Comparison of ENCODE assay signal across 10 mouse cellular contexts in the genomic region with DNA sequence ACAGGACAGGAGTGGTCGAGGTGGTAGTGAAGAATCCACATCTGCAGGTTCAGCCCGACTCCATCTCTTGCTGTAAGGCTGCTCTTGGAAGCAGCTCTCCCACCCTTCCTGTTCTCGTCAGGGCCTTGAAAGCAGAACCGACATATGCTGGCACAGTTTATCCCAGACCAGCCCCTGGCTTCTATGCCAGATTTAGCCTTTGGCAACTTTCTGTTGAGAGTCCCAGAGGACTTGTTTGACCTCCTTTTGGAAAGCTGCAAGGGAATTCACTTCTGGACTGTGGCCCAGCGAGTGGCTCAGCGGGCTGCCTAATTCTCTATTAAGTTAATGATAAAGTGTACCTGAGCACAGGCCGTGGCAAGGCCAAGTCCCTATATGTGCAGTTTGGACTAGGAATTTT. TPM values are rescaled to one million over a fixed set of nuclear protein-coding genes. Genes with fewer than 3 reads are reported as not detected.
DNase-seq lines count a peak whose midpoint lies in the region; ATAC-seq and TF ChIP-seq lines count a peak whose summit lies in the region.
"Had no signal": no experiment of that assay in that cellular context is flagged by ENCODE, and none has a peak within 500 bp of the region (broad histone marks: within the 10 kb centered on the region; RNA-seq: fewer than 3 reads in every experiment).

No protein-coding gene starts in this region.

- no peak for ATAC-seq in lung, postnatal 0 days
- no peak for ATAC-seq in granulocyte monocyte progenitor cell, adult 5-6 weeks (replicated peaks; ENCODE audit: poor library complexity, severe bottlenecking)

- no peaks in the 10 kb centered on the region for H3K27me3 ChIP-seq in heart, adult 2 months (ENCODE audit: control insufficient read depth, insufficient read depth, low read length)
- no peaks in the 10 kb centered on the region for H3K27me3 ChIP-seq in heart, embryonic 10.5 days (ENCODE audit: insufficient read depth, poor library complexity, severe bottlenecking)
- H3K27me3 ChIP-seq in lung, postnatal 0 days (replicated peaks; ENCODE audit: insufficient read depth, low read length) = no peaks in the 10 kb centered on the region
- H3K27me3 ChIP-seq in midbrain, embryonic 10.5 days (ENCODE audit: low read depth, poor library complexity, severe bottlenecking) = no peaks in the 10 kb centered on the region
- H3K27me3 ChIP-seq: CH12.LX; liver, embryonic 13.5 days had no signal

- TF ChIP-seq CTCF in heart, adult 2 months (IDR thresholded peaks at IDR 0.05) = no peak
- TF ChIP-seq CTCF in lung, postnatal 0 days (IDR thresholded peaks at IDR 0.05) = no peak

- no peaks in the 10 kb centered on the region for H3K9me3 ChIP-seq in heart, embryonic 10.5 days
- no peaks in the 10 kb centered on the region for H3K9me3 ChIP-seq in lung, postnatal 0 days (ENCODE audit: low read length)
- no peaks in the 10 kb centered on the region for H3K9me3 ChIP-seq in midbrain, embryonic 10.5 days (replicated peaks)
- H3K9me3 ChIP-seq: liver, embryonic 13.5 days had no signal

- no peak for TF ChIP-seq POLR2A in heart, adult 2 months (IDR thresholded peaks at IDR 0.05; ENCODE audit: insufficient read depth, low read depth, low read length)

- H3K79me2 ChIP-seq in heart, adult 2 months (replicated peaks; ENCODE audit: control insufficient read depth, insufficient read depth, low read length) = no peaks in the 10 kb centered on the region

- peak; percentile 59 to 80 for DNase-seq in heart, adult 2 months
- DNase-seq in heart, embryonic 10.5 days (ENCODE audit: low spot score) = no peak
- peak; percentile 14 for DNase-seq in adrenal gland, postnatal 25 days
- DNase-seq in heart, adult 8-10 months (ENCODE audit: low spot score) = peak; percentile 78
- DNase-seq in lung, postnatal 0 days (ENCODE audit: low spot score) = peak; percentile 13
- DNase-seq in midbrain, embryonic 10.5 days (ENCODE audit: low spot score) = no peak
- no peak for DNase-seq in urinary bladder, postnatal 10 days (ENCODE audit: low spot score)
- DNase-seq: liver, embryonic 13.5 days had no signal

- H3K36me3 ChIP-seq in heart, adult 2 months (ENCODE audit: control insufficient read depth, insufficient read depth, low read length) = no peaks in the 10 kb centered on the region
- H3K36me3 ChIP-seq in heart, embryonic 10.5 days = no peaks in the 10 kb centered on the region
- no peaks in the 10 kb centered on the region for H3K36me3 ChIP-seq in lung, postnatal 0 days (ENCODE audit: insufficient read depth, low read length)
- no peaks in the 10 kb centered on the region for H3K36me3 ChIP-seq in midbrain, embryonic 10.5 days
- H3K36me3 ChIP-seq: liver, embryonic 13.5 days had no signal

- peaks cover 4% of the 10 kb centered on the region for H3K4me1 ChIP-seq in heart, adult 2 months (ENCODE audit: control insufficient read depth, insufficient read depth, low read length)
- H3K4me1 ChIP-seq in heart, embryonic 10.5 days = no peaks in the 10 kb centered on the region
- H3K4me1 ChIP-seq in lung, postnatal 0 days (ENCODE audit: insufficient read depth, low read depth, low read length) = no peaks in the 10 kb centered on the region
- no peaks in the 10 kb centered on the region for H3K4me1 ChIP-seq in midbrain, embryonic 10.5 days
- H3K4me1 ChIP-seq: liver, embryonic 13.5 days had no signal

- H3K4me2 ChIP-seq in lung, postnatal 0 days (replicated peaks; ENCODE audit: low read depth, low read length) = no peak overlapping the region
- H3K4me2 ChIP-seq: liver, embryonic 13.5 days had no signal

- peak; percentile 67; the same call in 1 of the 2 replicates for TF ChIP-seq EP300 in heart, adult 2 months (IDR thresholded peaks at IDR 0.05; ENCODE audit: insufficient read depth, low read depth, low read length)
- no peak for TF ChIP-seq EP300 in lung, postnatal 0 days (IDR thresholded peaks at IDR 0.05)

- H3K9ac ChIP-seq in heart, adult 2 months (ENCODE audit: low read depth, low read length) = no peak overlapping the region
- no peak overlapping the region for H3K9ac ChIP-seq in lung, postnatal 0 days (replicated peaks; ENCODE audit: low read depth)
- H3K9ac ChIP-seq: liver, embryonic 13.5 days had no signal

- WGBS in heart, adult 2 months = 13% methylated on average over 7 of the region's 7 CpGs
- WGBS in heart, embryonic 10.5 days = 69% methylated on average over 7 of the region's 7 CpGs
- 41% methylated on average over 7 of the region's 7 CpGs for WGBS in lung, postnatal 0 days
- WGBS in midbrain, embryonic 10.5 days = 84% methylated on average over 7 of the region's 7 CpGs

- H3K27ac ChIP-seq in heart, adult 2 months = no peak overlapping the region; the same call in 1 of the 2 replicates
- no peak overlapping the region for H3K27ac ChIP-seq in heart, embryonic 10.5 days
- no peak overlapping the region for H3K27ac ChIP-seq in lung, postnatal 0 days (ENCODE audit: low read length)
- H3K27ac ChIP-seq in midbrain, embryonic 10.5 days (replicated peaks) = no peak overlapping the region
- H3K27ac ChIP-seq: liver, embryonic 13.5 days had no signal

- intact Hi-C loops in heart, adult 2 months (cut with DNase I) = loop anchor here (5.0 kb wide), 1 partner anchor 42 kb away; no protein-coding TSS in a partner anchor

- no peak overlapping the region for H3K4me3 ChIP-seq in heart, adult 2 months
- H3K4me3 ChIP-seq in heart, embryonic 10.5 days = no peak overlapping the region
- no peak overlapping the region for H3K4me3 ChIP-seq in lung, postnatal 0 days (ENCODE audit: low read depth, low read length)
- H3K4me3 ChIP-seq in midbrain, embryonic 10.5 days = no peak overlapping the region
- H3K4me3 ChIP-seq: liver, embryonic 13.5 days had no signal

RNA-seq across cellular contexts. Expression of a gene that starts 15.5 kb away (rescaled TPM):
- 10 to 100 TPM; 11.9 to 15.2 TPM for total RNA-seq in heart, adult 2 months (2021)
- polyA plus RNA-seq in heart, adult 2 months (2012; rRNA removed) = 3.5 and 6.9 TPM in 2 replicates
- 16.4 and 17.1 TPM in 2 replicates for polyA plus RNA-seq in heart, embryonic 10.5 days (2016; fragmentation: Nextera tagmentation; extraction: Ambion mirVana)
- 11.0 and 22.7 TPM in 2 replicates for total RNA-seq in adrenal gland, postnatal 25 days (2021)
- 10 to 100 TPM; 10.3 to 15.8 (median 12.1) TPM for total RNA-seq in heart, adult 8-10 months (2022)
- 11.3 and 11.6 TPM in 2 replicates for polyA plus RNA-seq in lung, postnatal 0 days (2015; fragmentation: Nextera tagmentation; extraction: Ambion mirVana)
- polyA plus RNA-seq in midbrain, embryonic 10.5 days (2016; fragmentation: Nextera tagmentation; extraction: Ambion mirVana) = 5.3 and 6.8 TPM in 2 replicates
- total RNA-seq in granulocyte monocyte progenitor cell, adult 5-6 weeks (2014; fragmentation: Nextera tagmentation) = 1.6 and 1.9 TPM in 2 replicates
- 0.52 and 1.2 TPM in 2 replicates for total RNA-seq in granulocyte monocyte progenitor cell, adult 5-6 weeks (2017)

Comparison
In these comparisons a context has a peak if more than half of its experiments do, and no peak if none do; other contexts are left out.
1. DNase-seq: peak in heart, adult 2 months (2 of 2), adrenal gland, postnatal 25 days (single experiment), heart, adult 8-10 months (single experiment) and lung, postnatal 0 days (single experiment); none in heart, embryonic 10.5 days (single experiment), midbrain, embryonic 10.5 days (single experiment) and urinary bladder, postnatal 10 days (single experiment).